Mouse (Mus musculus) hindbrain, embryonic 14.5 days (tissue): ENCODE results near the gene Nlrc4. TPM values are rescaled to one million over a fixed set of nuclear protein-coding genes. Genes with fewer than 3 reads are reported as not detected.

Experiments used
- ATAC-seq: fragments of 200-750 bp; cut with Nextera tagmentation; 2 replicates; pipeline ENCODE4 v1.8.0; 2017; ENCODE audit warnings: moderate number of reproducible peaks, mild to moderate bottlenecking, moderate TSS enrichment, moderate library complexity; ENCODE audit not compliant: low FRiP score
- DNase-seq: peaks from one replicate; pipeline ENCODE4 v3.0.0-alpha.2; 2015; ENCODE audit warnings: low spot score
- H3K27ac ChIP-seq: fragments of 300-500 bp; sonication (generic); 2 replicates; pipeline ENCODE4 v1.5.1; 2014; ENCODE audit warnings: mild to moderate bottlenecking, moderate library complexity
- H3K27me3 ChIP-seq: fragments of 300-500 bp; sonication (generic); 2 replicates; pipeline ENCODE4 v1.6.1; 2014; ENCODE audit warnings: mild to moderate bottlenecking, low read length, mixed read lengths; ENCODE audit not compliant: control insufficient read depth, insufficient read depth
- H3K36me3 ChIP-seq: fragments of 300-500 bp; sonication (generic); replicated peaks from 2 replicates; pipeline ENCODE4 v1.6.1; 2014; ENCODE audit not compliant: control insufficient read depth, insufficient read depth
- H3K4me1 ChIP-seq: fragments of 300-500 bp; sonication (generic); replicated peaks from 2 replicates; pipeline ENCODE4 v1.6.1; 2014; ENCODE audit warnings: antibody characterized with exemption, low read length, mixed read lengths; ENCODE audit not compliant: control insufficient read depth, insufficient read depth
- H3K4me2 ChIP-seq: fragments of 300-500 bp; sonication (generic); replicated peaks from 2 replicates; pipeline ENCODE4 v1.6.1; 2014; ENCODE audit warnings: mild to moderate bottlenecking, moderate library complexity
- H3K4me3 ChIP-seq: fragments of 300-500 bp; sonication (generic); replicated peaks from 2 replicates; pipeline ENCODE4 v1.5.1; 2014; ENCODE audit warnings: mild to moderate bottlenecking, low read length
- H3K9ac ChIP-seq: fragments of 300-500 bp; sonication (generic); 2 replicates; pipeline ENCODE4 v1.6.1; 2014
- H3K9me3 ChIP-seq: fragments of 300-500 bp; sonication (generic); 2 replicates; pipeline ENCODE4 v1.6.1; 2016; ENCODE audit warnings: low read length; ENCODE audit not compliant: control insufficient read depth
- WGBS: fragments of 180-500 bp; shearing (Covaris S2); extraction: QIAGEN DNeasy Blood & Tissue Kit; methylation state at CpG from one replicate; pipeline ENCODE4 v1.1.7; 2014; 5-methylcytosine and 5-hydroxymethylcytosine counted together
- polyA plus RNA-seq: library from polyadenylated mRNA; unstranded; fragments of >200 nt; fragmentation: Nextera tagmentation; extraction: Ambion mirVana; gene quantifications from 2 replicates; pipeline ENCODE4 v1.2.1, GENCODE M21; 2014

Nlrc4 gene
- polyA plus RNA-seq: 0.38 and 0.44 TPM in 2 replicates

DNA sequence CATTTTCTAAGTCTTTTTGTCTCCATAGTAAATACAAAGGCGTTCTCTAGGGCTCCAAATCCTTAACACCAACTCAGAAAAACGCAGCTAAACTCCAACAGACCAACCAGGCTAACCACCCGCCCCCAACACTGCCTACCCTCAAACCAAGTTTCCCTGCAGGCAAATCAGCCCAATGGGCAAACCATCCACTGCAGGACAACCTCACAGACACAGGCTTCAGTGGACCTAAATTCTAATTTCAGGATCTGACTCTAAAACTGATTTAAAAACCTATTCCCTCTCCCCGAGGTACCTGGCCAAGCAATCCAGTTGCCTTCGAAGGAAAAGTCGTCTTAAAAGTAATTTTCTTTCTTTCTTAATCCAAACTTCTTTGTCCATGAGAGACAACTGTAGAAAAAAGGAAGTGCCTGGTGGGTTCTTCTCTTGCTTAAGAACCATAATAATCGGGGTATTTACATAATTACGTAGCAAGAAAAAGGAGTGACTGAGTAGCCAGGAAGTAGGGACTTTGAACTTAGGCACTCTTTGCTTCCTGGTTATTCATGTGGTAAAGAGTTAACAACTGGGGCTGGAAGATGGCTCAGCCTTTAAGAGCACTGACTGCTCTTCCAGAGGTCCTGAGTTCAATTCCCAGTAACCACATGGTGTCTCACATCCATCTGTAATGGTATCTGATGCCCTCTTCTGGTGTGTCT, at the start of gene Nlrc4:
TSS of gene Nlrc4 (minus strand) at position 432 of the 698 bp plus-strand sequence.
- no peaks in the 10 kb centered on the region for H3K36me3 ChIP-seq
- H3K27ac ChIP-seq: no peak within 1 kb of the TSS
- DNase-seq: peak; percentile 14
- no peaks in the 10 kb centered on the region for H3K27me3 ChIP-seq
- no peak for ATAC-seq
- H3K4me3 ChIP-seq: no peak within 1 kb of the TSS
- no peak within 1 kb of the TSS for H3K4me2 ChIP-seq
- H3K9ac ChIP-seq: no peak within 1 kb of the TSS
- H3K9me3 ChIP-seq: no peaks in the 10 kb centered on the region
- WGBS: 58% methylated on average over 8 of the region's 8 CpGs
- no peaks in the 10 kb centered on the region for H3K4me1 ChIP-seq

DNA sequence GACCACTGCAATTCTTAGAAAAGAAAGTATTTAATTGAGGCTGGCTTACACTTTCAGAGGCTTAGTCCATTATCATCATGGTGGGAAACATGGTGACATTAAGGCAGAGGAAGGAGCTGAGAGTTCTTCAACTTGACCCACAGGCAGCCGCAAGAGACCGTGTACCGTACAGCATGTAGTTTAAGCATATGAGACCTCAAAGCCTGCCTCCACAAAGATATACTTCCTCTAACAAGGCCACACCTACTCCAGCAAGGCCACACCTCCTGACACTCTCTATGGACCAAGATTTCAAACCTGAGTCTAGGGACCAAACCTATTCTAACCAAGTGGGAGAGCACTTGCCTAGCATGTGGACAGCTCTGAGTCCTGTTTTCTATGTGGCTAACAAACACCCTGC, 49.7 kb upstream of the Nlrc4 start:
- Histone ChIP-seq H3K27ac (no peak overlapping the region), H3K9ac (no peak overlapping the region), H3K27me3 (no peaks in the 10 kb centered on the region), H3K4me3 (no peak overlapping the region), H3K4me2 (no peak overlapping the region), H3K4me1 (no peaks in the 10 kb centered on the region), H3K36me3 (no peaks in the 10 kb centered on the region), H3K9me3 (no peaks in the 10 kb centered on the region)
- WGBS: 90% methylated on average over 3 of the region's 3 CpGs
- DNase-seq (no peak), ATAC-seq (no peak)

DNA sequence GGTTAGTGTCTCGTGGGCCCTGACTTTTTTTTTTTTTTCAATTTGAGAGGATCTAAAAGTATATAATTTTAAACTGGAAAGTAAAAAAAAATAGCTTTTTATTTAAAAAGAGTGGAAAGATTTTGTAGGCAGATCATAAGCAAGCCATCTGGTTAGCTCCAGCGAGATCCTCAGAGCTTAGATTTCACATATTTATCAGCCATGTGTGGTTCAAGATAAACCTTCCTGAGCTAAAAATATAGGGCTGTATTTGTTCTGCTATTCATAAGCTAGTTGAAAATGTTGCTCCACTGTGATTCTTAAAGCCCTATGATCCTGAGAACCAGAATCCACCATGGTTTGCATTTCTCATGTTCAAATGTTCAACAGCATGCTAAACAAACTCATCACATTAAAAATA, 49.0 kb upstream of the Nlrc4 start:
- 86% methylated on average over 2 of the region's 2 CpGs for WGBS

GRCm38 (mm10) chr17:74501085-74501484, 42.1 kb upstream of the Nlrc4 start:
- H3K4me1 ChIP-seq: no peaks in the 10 kb centered on the region
- H3K9me3 ChIP-seq: no peaks in the 10 kb centered on the region
- H3K4me3 ChIP-seq: no peak overlapping the region
- no peak overlapping the region for H3K4me2 ChIP-seq
- DNase-seq (no peak), ATAC-seq (no peak)
- H3K27ac ChIP-seq: no peak overlapping the region
- no peak overlapping the region for H3K9ac ChIP-seq
- H3K36me3 ChIP-seq: peaks cover 50% of the 10 kb centered on the region
- H3K27me3 ChIP-seq: no peaks in the 10 kb centered on the region

More for the DNA sequence above, 49.0 kb upstream of the Nlrc4 start:
- Histone ChIP-seq H3K27me3 (no peaks in the 10 kb centered on the region), H3K4me1 (no peaks in the 10 kb centered on the region), H3K27ac (no peak overlapping the region), H3K9ac (no peak overlapping the region), H3K4me2 (no peak overlapping the region), H3K9me3 (no peaks in the 10 kb centered on the region), H3K4me3 (no peak overlapping the region), H3K36me3 (no peaks in the 10 kb centered on the region)
- ATAC-seq (no peak), DNase-seq (no peak)

- DNase-seq (no peak), ATAC-seq (no peak)
- no peak overlapping the region for H3K4me3 ChIP-seq
- no peaks in the 10 kb centered on the region for H3K4me1 ChIP-seq
- WGBS: 93% methylated on average over 4 of the region's 4 CpGs
- H3K9me3 ChIP-seq: no peaks in the 10 kb centered on the region
- H3K27me3 ChIP-seq: no peaks in the 10 kb centered on the region
- H3K27ac ChIP-seq: no peak overlapping the region
- peaks cover 59% of the 10 kb centered on the region for H3K36me3 ChIP-seq
- no peak overlapping the region for H3K9ac ChIP-seq
- no peak overlapping the region for H3K4me2 ChIP-seq
Measured at GRCm38 (mm10) chr17:74500204-74500603, 41.3 kb upstream of the Nlrc4 start.

- Histone ChIP-seq H3K4me2 (no peak overlapping the region), H3K27me3 (no peaks in the 10 kb centered on the region), H3K9me3 (no peaks in the 10 kb centered on the region), H3K4me3 (no peak overlapping the region), H3K9ac (no peak overlapping the region), H3K4me1 (peaks cover 10% of the 10 kb centered on the region), H3K36me3 (peaks cover 47% of the 10 kb centered on the region), H3K27ac (no peak overlapping the region)
- 96% methylated on average over 3 of the region's 3 CpGs for WGBS
- no peak for ATAC-seq
- no peak for DNase-seq
Measured at GRCm38 (mm10) chr17:74491565-74491964, 32.6 kb upstream of the Nlrc4 start.

- DNase-seq (no peak), ATAC-seq (no peak)
- Histone ChIP-seq H3K36me3 (peaks cover 31% of the 10 kb centered on the region), H3K9me3 (no peaks in the 10 kb centered on the region), H3K4me3 (peak overlapping the region; percentile 95), H3K4me1 (peaks cover 10% of the 10 kb centered on the region), H3K4me2 (peak overlapping the region; percentile 76), H3K27ac (peak overlapping the region; percentile 75), H3K27me3 (no peaks in the 10 kb centered on the region), H3K9ac (peak overlapping the region; percentile 85)
- WGBS: under 1% methylated on average over 12 of the region's 12 CpGs
Measured at GRCm38 (mm10) chr17:74489901-74490220, 30.9 kb upstream of the Nlrc4 start.

DNA sequence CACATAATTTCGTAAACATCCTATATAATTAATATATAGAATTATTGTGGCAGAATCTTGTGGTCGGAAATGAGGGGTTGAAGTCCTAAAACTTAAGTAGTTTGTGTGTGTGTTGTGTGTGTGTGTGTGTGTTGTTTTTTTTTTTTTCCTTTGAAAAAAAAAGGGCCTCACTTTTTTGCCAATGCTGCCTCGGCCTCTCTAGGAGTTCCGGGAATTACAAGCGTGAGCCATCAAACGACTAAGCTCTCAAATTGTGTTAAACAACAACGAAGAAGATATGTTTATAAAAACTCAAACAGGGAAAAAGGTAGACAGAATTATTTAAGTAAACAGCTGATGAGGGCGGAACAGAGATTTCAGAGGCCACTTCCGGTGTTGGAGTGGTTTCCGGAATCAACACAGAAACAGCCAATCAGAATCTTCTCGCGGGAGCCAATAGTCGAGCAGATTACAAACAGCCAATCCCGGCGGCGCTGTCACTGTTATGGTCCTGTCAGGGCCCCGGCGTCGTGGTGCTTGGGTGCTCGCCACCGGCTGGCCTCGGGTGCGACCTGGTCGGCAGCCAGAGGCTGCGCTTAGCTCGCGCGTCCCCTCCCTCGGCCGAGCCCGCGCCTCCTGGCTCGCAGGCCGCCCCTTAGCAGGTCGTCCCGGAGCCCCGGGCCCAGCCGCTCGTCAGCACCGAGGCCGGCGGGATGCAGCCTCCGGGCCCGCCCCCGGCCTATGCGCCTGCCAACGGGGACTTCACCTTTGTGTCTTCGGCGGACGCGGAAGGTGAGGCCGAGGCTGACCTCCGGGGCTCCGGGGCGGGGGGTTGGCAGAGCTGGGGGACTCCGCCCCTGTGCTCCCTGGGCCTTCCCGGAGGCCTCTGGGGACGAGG, 30.3 kb upstream of the Nlrc4 start, which contains the start of gene Yipf4:
TSS of gene Yipf4 (plus strand) at position 470 of the 877 bp plus-strand sequence.
- H3K9me3 ChIP-seq: no peaks in the 10 kb centered on the region
- no peaks in the 10 kb centered on the region for H3K27me3 ChIP-seq
- peak; percentile 100 for ATAC-seq
- 5% methylated on average over 56 of the region's 58 CpGs for WGBS
- peak within 1 kb of the TSS; percentile 85 for H3K9ac ChIP-seq
- peaks cover 10% of the 10 kb centered on the region for H3K4me1 ChIP-seq
- peak within 1 kb of the TSS; percentile 95 for H3K4me3 ChIP-seq
- peak; percentile 95 for DNase-seq
- H3K27ac ChIP-seq: peak within 1 kb of the TSS; percentile 75
- H3K4me2 ChIP-seq: peak within 1 kb of the TSS; percentile 76
- H3K36me3 ChIP-seq: peaks cover 25% of the 10 kb centered on the region

DNA sequence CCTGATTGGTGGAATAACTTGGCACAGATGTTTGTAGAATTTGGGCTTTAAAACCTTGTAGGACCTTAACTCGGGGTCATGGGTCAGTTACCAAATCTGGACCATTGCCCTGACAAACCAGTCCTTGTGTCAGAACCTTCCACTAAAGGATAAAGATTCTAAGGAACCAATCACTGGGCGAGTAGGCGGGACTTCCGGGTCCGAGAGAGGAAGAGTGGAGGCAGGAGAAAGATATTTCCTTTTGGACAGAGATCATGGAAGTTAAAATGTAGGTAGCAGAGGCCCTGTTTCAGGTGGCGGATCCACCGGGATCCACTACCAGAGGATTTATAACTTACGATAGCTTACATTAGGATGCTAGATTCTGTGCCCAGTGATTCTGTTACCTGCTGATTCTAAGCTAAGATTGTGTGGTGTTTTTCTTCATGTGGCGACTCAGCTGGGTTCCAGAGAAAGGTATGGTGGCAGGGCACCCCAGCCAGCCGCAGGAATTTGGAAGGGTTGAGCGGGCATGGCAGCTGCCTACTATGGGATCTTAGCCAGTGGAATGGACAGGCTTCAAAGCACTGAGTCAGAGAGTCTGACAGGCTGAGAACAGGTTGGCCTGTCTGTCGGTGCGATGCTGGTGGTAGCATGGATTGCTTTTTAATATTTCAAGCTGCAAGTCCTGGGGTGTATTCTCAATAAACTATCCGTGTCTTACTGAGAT, 21.6 kb upstream of the Nlrc4 start:
- H3K36me3 ChIP-seq: no peaks in the 10 kb centered on the region
- H3K9me3 ChIP-seq: no peaks in the 10 kb centered on the region
- H3K4me2 ChIP-seq: no peak overlapping the region
- H3K4me1 ChIP-seq: no peaks in the 10 kb centered on the region
- no peak for ATAC-seq
- no peak overlapping the region for H3K27ac ChIP-seq
- H3K9ac ChIP-seq: no peak overlapping the region
- WGBS: 89% methylated on average over 14 of the region's 14 CpGs
- no peak overlapping the region for H3K4me3 ChIP-seq
- no peak for DNase-seq
- no peaks in the 10 kb centered on the region for H3K27me3 ChIP-seq
